Mouse (Mus musculus): Measurements from ENCODE around the gene Unc5a. TPM values are rescaled to one million over a fixed set of nuclear protein-coding genes. Genes with fewer than 3 reads are reported as not detected.

The Unc5a gene
- total and polyA plus RNA-seq, 3 experiments: 0.17 TPM; not detected in 2

GRCm38 (mm10) chr13:54926654-54927053 is 22.6 kb upstream of the Unc5a start:
- Histone ChIP-seq H3K9me3 (replicated peaks; ENCODE audit: low read length) (peaks cover 8% of the 10 kb centered on the region), H3K4me3 (replicated peaks in 1 of 3; ENCODE audit: low read depth in 2 of 3, low read length in 2 of 3, poor library complexity in 1 of 3) (no peak overlapping the region), H3K4me1 (ENCODE audit: control insufficient read depth in 1 of 2, insufficient read depth in 2 of 2) (no peaks in the 10 kb centered on the region), H3K27ac (ENCODE audit: insufficient read depth, low read depth) (no peak overlapping the region), H3K9ac (ENCODE audit: insufficient read depth, low read depth) (no peak overlapping the region), H3K4me2 (ENCODE audit: insufficient read depth, low read depth, poor library complexity, severe bottlenecking) (no peak overlapping the region), H3K36me3 (replicated peaks in 1 of 2; ENCODE audit: control insufficient read depth in 1 of 2, insufficient read depth in 1 of 2, low read length in 1 of 2) (no peaks in the 10 kb centered on the region), H3K79me2 (replicated peaks; ENCODE audit: control insufficient read depth, extremely low read depth, insufficient read depth, poor library complexity, severe bottlenecking) (no peaks in the 10 kb centered on the region), H3K27me3 (replicated peaks) (peaks cover 69% of the 10 kb centered on the region)
- no peak for TF ChIP-seq HCFC1 (IDR thresholded peaks at IDR 0.05; ENCODE audit: low read depth, low read length)
- TF ChIP-seq CTCF (conservative IDR thresholded peaks at IDR 0.05 in 1 of 2, IDR thresholded peaks at IDR 0.05 in 1 of 2; ENCODE audit: low read depth in 2 of 2, low read length in 2 of 2): peak in 1 of 2 experiments; percentile 29; a peak in 1 of 4 replicates
- dilution Hi-C loops (cut with MboI; ENCODE audit: extremely low pct_ligation_motif_present, extremely low pct_unique_long_range_greater_than_20kb, low sequenced_read_pairs) (no loop called here), in situ Hi-C loops (cut with MboI; ENCODE audit: low pct_ligation_motif_present, low pct_unique_long_range_greater_than_20kb, low sequenced_read_pairs) (no loop called here)
- DNase-seq (ENCODE audit: extremely low read depth): no peak

- H3K9me3 ChIP-seq (replicated peaks; ENCODE audit: low read length): no peaks in the 10 kb centered on the region
- no peak for DNase-seq (ENCODE audit: extremely low read depth)
- no peak overlapping the region for H3K4me2 ChIP-seq (ENCODE audit: insufficient read depth, low read depth, poor library complexity, severe bottlenecking)
- no peak overlapping the region for H3K27ac ChIP-seq (ENCODE audit: insufficient read depth, low read depth)
- no peaks in the 10 kb centered on the region for H3K4me1 ChIP-seq (ENCODE audit: control insufficient read depth in 1 of 2, insufficient read depth in 2 of 2)
- no peaks in the 10 kb centered on the region for H3K36me3 ChIP-seq (replicated peaks in 1 of 2; ENCODE audit: control insufficient read depth in 1 of 2, insufficient read depth in 1 of 2, low read length in 1 of 2)
- no peak overlapping the region for H3K4me3 ChIP-seq (replicated peaks in 1 of 3; ENCODE audit: low read depth in 2 of 3, low read length in 2 of 3, poor library complexity in 1 of 3)
- TF ChIP-seq NRF1 (IDR thresholded peaks at IDR 0.05; ENCODE audit: low read depth, low read length) (no peak), MYC (IDR thresholded peaks at IDR 0.05; ENCODE audit: low read depth, low read length) (no peak), EP300 (IDR thresholded peaks at IDR 0.05; ENCODE audit: low read length) (no peak), USF2 (conservative IDR thresholded peaks at IDR 0.05; ENCODE audit: low read depth, low read length) (no peak), JUND (conservative IDR thresholded peaks at IDR 0.05; ENCODE audit: low read depth, low read length) (no peak), E2F4 (IDR thresholded peaks at IDR 0.05; ENCODE audit: insufficient replicate concordance, low read depth, low read length) (no peak), SIN3A (IDR thresholded peaks at IDR 0.05; ENCODE audit: low read length) (no peak), USF1 (IDR thresholded peaks at IDR 0.05; ENCODE audit: low read depth, low read length) (no peak), NELFE (IDR thresholded peaks at IDR 0.05; ENCODE audit: low read depth, low read length) (no peak), TBP (conservative IDR thresholded peaks at IDR 0.05; ENCODE audit: low read depth, low read length) (no peak), HCFC1 (IDR thresholded peaks at IDR 0.05; ENCODE audit: low read depth, low read length) (no peak)
- in situ Hi-C loops (cut with MboI; ENCODE audit: low pct_ligation_motif_present, low pct_unique_long_range_greater_than_20kb, low sequenced_read_pairs) (no loop called here), dilution Hi-C loops (cut with MboI; ENCODE audit: extremely low pct_ligation_motif_present, extremely low pct_unique_long_range_greater_than_20kb, low sequenced_read_pairs) (no loop called here)
- H3K79me2 ChIP-seq (replicated peaks; ENCODE audit: control insufficient read depth, extremely low read depth, insufficient read depth, poor library complexity, severe bottlenecking): no peaks in the 10 kb centered on the region
- H3K9ac ChIP-seq (ENCODE audit: insufficient read depth, low read depth): no peak overlapping the region
- H3K27me3 ChIP-seq (replicated peaks): peaks cover 85% of the 10 kb centered on the region
Observed at GRCm38 (mm10) chr13:54930123-54930522, 19.1 kb upstream of the Unc5a start.

GRCm38 (mm10) chr13:54934873-54935272 is 14.3 kb upstream of the Unc5a start:
- TF ChIP-seq SMC3 (IDR thresholded peaks at IDR 0.05; ENCODE audit: low read depth, low read length) (no peak), MYC (IDR thresholded peaks at IDR 0.05; ENCODE audit: low read depth, low read length) (no peak), GABPA (IDR thresholded peaks at IDR 0.05; ENCODE audit: insufficient replicate concordance, low read depth, low read length) (no peak), TBP (conservative IDR thresholded peaks at IDR 0.05; ENCODE audit: low read depth, low read length) (no peak), PAX5 (IDR thresholded peaks at IDR 0.05; ENCODE audit: low read length) (no peak), USF2 (conservative IDR thresholded peaks at IDR 0.05; ENCODE audit: low read depth, low read length) (no peak), MAX (IDR thresholded peaks at IDR 0.05; ENCODE audit: low read length) (no peak), MAZ (IDR thresholded peaks at IDR 0.05; ENCODE audit: low read depth, low read length) (no peak), HCFC1 (IDR thresholded peaks at IDR 0.05; ENCODE audit: low read depth, low read length) (no peak), KAT2A (IDR thresholded peaks at IDR 0.05; ENCODE audit: insufficient replicate concordance, low read length) (no peak), MXI1 (IDR thresholded peaks at IDR 0.05; ENCODE audit: low read depth, low read length) (no peak), NRF1 (IDR thresholded peaks at IDR 0.05; ENCODE audit: low read depth, low read length) (no peak), JUND (conservative IDR thresholded peaks at IDR 0.05; ENCODE audit: low read depth, low read length) (no peak), SIN3A (IDR thresholded peaks at IDR 0.05; ENCODE audit: low read length) (no peak), EP300 (IDR thresholded peaks at IDR 0.05; ENCODE audit: low read length) (no peak), CHD1 (IDR thresholded peaks at IDR 0.05; ENCODE audit: low read depth, low read length) (no peak)
- in situ Hi-C loops (cut with MboI; ENCODE audit: low pct_ligation_motif_present, low pct_unique_long_range_greater_than_20kb, low sequenced_read_pairs): no loop called here
- H3K27me3 ChIP-seq (replicated peaks): peaks cover 95% of the 10 kb centered on the region

More at GRCm38 (mm10) chr13:54934873-54935272, 14.3 kb upstream of the Unc5a start:
- dilution Hi-C loops (cut with MboI; ENCODE audit: extremely low pct_ligation_motif_present, extremely low pct_unique_long_range_greater_than_20kb, low sequenced_read_pairs): no loop called here
- no peak overlapping the region for H3K4me2 ChIP-seq (ENCODE audit: insufficient read depth, low read depth, poor library complexity, severe bottlenecking)
- H3K9me3 ChIP-seq (replicated peaks; ENCODE audit: low read length): no peaks in the 10 kb centered on the region
- H3K9ac ChIP-seq (ENCODE audit: insufficient read depth, low read depth): no peak overlapping the region
- H3K36me3 ChIP-seq (replicated peaks in 1 of 2; ENCODE audit: control insufficient read depth in 1 of 2, insufficient read depth in 1 of 2, low read length in 1 of 2): no peaks in the 10 kb centered on the region
- H3K4me1 ChIP-seq (ENCODE audit: control insufficient read depth in 1 of 2, insufficient read depth in 2 of 2): no peaks in the 10 kb centered on the region
- H3K27ac ChIP-seq (ENCODE audit: insufficient read depth, low read depth): no peak overlapping the region
- no peak overlapping the region for H3K4me3 ChIP-seq (replicated peaks in 1 of 3; ENCODE audit: low read depth in 2 of 3, low read length in 2 of 3, poor library complexity in 1 of 3)
- H3K79me2 ChIP-seq (replicated peaks; ENCODE audit: control insufficient read depth, extremely low read depth, insufficient read depth, poor library complexity, severe bottlenecking): no peaks in the 10 kb centered on the region
- DNase-seq (ENCODE audit: extremely low read depth): no peak

Data from CH12.LX (cell line).